Mouse (Mus musculus): ENCODE measurements at regions not wholly inside any gene's neighbourhood (a gene's known extent, or its start where the extent isn't known, plus 50 kb on each side); places are given as distances from the start of the nearest gene placed in this dataset.

- CTCF ChIA-PET = no interaction called here
These were observed 318.5 kb downstream of the Phkb start for GRCm38 (mm10) chr8:86159074-86159783.

- CTCF ChIA-PET = no interaction called here
These were observed 306.8 kb downstream of the Phkb start for GRCm38 (mm10) chr8:86147586-86147985.

GRCm38 (mm10) chr8:86125244-86125643 is 284.5 kb downstream of the Phkb start:
- CTCF ChIA-PET = no interaction called here

GRCm38 (mm10) chr8:86124655-86125054 is 283.9 kb downstream of the Phkb start:
- CTCF ChIA-PET = no interaction called here

Measured in spleen, embryonic (tissue).